In the genomic region with DNA sequence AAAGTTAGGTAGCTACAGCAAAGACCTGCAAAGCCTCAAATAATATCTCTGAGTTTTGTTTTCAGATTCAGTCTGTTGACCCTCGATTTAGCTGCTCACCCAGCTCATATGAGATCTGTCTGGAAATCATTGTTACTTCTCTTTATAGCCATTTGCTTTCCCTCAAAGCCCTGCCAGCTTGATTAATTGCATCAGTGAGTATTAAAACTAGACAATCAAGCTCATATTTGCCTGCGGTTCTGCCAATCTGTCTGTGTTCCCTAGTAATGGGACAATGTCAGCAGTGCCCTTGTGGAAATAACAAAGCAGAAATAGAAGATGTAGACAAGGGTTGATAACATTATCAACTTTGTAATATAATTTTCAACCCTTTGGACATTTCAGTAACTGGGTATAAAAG, we compare ENCODE assay signal across 24 mouse cellular contexts.
"Had no signal": no experiment of that assay in that cellular context is flagged by ENCODE, and none has a peak within 500 bp of the region (broad histone marks: within the 10 kb centered on the region; RNA-seq: fewer than 3 reads in every experiment).

No protein-coding gene starts in this region.

- H3K27me3 ChIP-seq: kidney, embryonic 15.5 days; limb, embryonic 13.5 days; liver, embryonic 12.5 days; liver, embryonic 15.5 days; lung, embryonic 15.5 days; megakaryocyte, embryonic 14.5 days; midbrain, embryonic 13.5 days; neural tube, embryonic 12.5 days; neural tube, embryonic 15.5 days had no signal

- H3K4me1 ChIP-seq: kidney, embryonic 15.5 days; limb, embryonic 10.5 days; liver, embryonic 12.5 days; liver, embryonic 15.5 days; lung, embryonic 15.5 days; megakaryocyte, embryonic 14.5 days; midbrain, embryonic 13.5 days; neural tube, embryonic 12.5 days; neural tube, embryonic 15.5 days had no signal

- H3K27ac ChIP-seq: kidney, embryonic 15.5 days; limb, embryonic 10.5 days; limb, embryonic 13.5 days; liver, embryonic 12.5 days; liver, embryonic 15.5 days; lung, embryonic 15.5 days; midbrain, embryonic 10.5 days; midbrain, embryonic 13.5 days; neural tube, embryonic 12.5 days; neural tube, embryonic 15.5 days; stomach, postnatal 0 days had no signal

- H3K36me3 ChIP-seq: kidney, embryonic 15.5 days; limb, embryonic 10.5 days; limb, embryonic 13.5 days; liver, embryonic 12.5 days; liver, embryonic 15.5 days; lung, embryonic 15.5 days; midbrain, embryonic 10.5 days; midbrain, embryonic 13.5 days; neural tube, embryonic 12.5 days; neural tube, embryonic 15.5 days had no signal

- DNase-seq: kidney, adult 11 months; kidney, adult 8-10 months; kidney, postnatal 10 days; kidney, postnatal 36 days; liver; lung, adult 18-20 months; lung, postnatal 10 days; lung, postnatal 36 days; right cerebral cortex, adult 18-20 months; right cerebral cortex, postnatal 14 days; right cerebral cortex, postnatal 4 days; thymus, postnatal 25 days had no signal

- ATAC-seq: liver, embryonic 12.5 days; midbrain, embryonic 13.5 days had no signal

- H3K4me2 ChIP-seq: kidney, embryonic 15.5 days; limb, embryonic 13.5 days; liver, embryonic 12.5 days; liver, embryonic 15.5 days; lung, embryonic 15.5 days; midbrain, embryonic 13.5 days; neural tube, embryonic 12.5 days; neural tube, embryonic 15.5 days had no signal

- H3K9ac ChIP-seq: kidney, embryonic 15.5 days; limb, embryonic 13.5 days; liver, embryonic 12.5 days; liver, embryonic 15.5 days; lung, embryonic 15.5 days; midbrain, embryonic 13.5 days; neural tube, embryonic 12.5 days; neural tube, embryonic 15.5 days had no signal

- H3K4me3 ChIP-seq: kidney, embryonic 15.5 days; limb, embryonic 10.5 days; limb, embryonic 13.5 days; liver, embryonic 12.5 days; liver, embryonic 15.5 days; lung, embryonic 15.5 days; megakaryocyte, embryonic 14.5 days; midbrain, embryonic 10.5 days; midbrain, embryonic 13.5 days; neural tube, embryonic 12.5 days; neural tube, embryonic 15.5 days had no signal

- H3K9me3 ChIP-seq: kidney, embryonic 15.5 days; limb, embryonic 10.5 days; limb, embryonic 13.5 days; liver, embryonic 12.5 days; liver, embryonic 15.5 days; lung, embryonic 15.5 days; midbrain, embryonic 10.5 days; midbrain, embryonic 13.5 days; neural tube, embryonic 12.5 days; neural tube, embryonic 15.5 days had no signal
